Mouse (Mus musculus): ENCODE results near the gene Zc3hav1.

Zc3hav1 gene

DNA sequence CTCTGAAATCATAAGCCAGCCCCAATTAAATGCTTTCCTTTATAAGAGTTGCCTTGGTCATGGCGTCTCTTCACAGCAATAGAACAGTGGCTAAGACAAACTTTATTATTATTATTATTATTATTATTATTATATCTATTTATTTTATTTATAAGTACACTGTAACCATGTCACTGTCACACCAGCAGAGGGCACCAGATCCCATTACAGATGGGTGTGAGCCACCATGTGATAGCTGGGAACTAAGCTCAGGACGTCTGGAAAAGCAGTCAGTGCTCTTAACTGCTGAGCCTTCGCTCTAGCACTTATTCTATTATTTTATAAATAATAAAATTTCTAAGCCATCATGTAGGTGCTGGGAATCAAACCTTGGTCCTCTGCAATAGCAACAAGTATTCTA, 60.7 kb downstream of the Zc3hav1 start:
- peak; percentile 34 for DNase-seq (ENCODE audit: low read depth)

DNA sequence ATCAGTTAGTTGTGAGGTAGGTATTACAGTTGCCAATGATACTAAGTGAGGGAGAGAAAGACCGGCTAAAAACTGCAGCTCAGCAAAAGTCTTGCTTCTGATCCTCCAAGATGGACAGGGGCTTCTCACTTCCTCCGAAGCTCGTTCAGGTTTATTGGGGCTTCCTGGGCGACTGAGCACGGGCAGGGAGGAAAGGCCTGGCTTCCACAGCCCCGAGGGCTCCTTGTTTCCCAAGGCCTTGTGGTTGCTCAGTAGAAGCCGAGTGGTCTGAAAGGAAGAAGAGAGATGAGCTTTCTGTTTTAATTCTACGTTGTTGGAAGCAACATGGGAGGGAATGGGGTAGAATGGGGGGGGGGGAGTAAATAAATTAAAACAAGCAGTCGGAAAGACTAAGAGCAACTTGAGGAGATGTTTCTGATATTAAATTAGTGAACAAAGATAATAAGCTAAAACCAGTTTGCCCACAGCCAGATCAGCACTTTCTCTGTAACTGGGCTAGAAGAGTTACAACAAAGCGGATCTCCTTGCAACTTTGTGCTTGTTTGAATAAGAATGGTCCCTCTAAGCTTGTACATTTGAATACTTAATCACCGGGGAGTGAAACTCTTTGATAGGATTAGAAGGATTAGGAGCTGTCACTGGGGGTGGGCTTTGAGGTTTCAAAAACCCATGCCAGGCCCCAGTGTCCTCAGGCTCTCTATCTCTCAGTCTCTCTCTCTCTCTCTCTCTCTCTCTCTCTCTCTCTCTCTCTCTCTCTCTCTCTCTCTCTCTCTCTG, 61.3 kb downstream of the Zc3hav1 start:
- no peak for DNase-seq (ENCODE audit: low read depth)

DNA sequence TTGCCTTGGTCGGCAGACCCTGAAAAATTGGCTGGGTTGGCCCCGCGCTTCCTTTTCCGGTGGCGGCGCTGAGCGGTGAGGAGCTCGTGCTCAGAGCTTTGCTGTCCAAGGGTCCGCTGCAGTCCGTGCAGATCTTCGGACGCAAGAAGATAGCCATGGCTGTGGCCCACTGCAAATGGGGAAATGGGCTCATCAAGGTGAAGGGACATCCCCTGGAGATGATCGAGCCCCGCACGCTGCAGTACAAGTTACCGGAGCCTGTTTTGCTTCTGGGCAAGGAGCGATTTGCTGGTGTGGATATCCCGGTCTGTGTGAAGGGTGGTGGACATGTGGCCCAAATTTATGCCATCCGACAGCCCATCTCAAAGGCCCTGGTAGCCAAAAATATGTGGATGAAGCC, 70.0 kb downstream of the Zc3hav1 start:
- DNase-seq (ENCODE audit: low read depth), result no peak

DNA sequence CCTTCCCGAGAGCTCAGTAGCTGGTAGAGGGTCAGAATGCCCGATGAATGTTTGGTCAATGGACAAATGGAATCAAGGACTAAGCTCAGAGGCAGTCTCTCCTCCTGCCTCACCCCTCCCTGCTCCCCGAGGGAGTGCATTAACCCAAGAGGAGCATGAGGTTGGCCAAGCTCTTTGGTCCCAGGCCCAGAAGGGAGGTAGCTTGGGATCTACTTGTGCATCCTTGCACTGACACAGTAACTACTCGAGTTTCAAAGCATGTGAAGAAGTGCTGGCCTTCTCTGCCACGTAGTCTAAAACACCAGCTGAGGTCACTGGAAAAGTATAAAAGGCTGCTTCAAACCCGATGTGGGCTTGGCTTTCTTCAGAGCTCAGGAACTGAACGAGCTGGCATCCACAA, 89.9 kb downstream of the Zc3hav1 start:
- peak; percentile 68 for DNase-seq (ENCODE audit: low read depth)

DNA sequence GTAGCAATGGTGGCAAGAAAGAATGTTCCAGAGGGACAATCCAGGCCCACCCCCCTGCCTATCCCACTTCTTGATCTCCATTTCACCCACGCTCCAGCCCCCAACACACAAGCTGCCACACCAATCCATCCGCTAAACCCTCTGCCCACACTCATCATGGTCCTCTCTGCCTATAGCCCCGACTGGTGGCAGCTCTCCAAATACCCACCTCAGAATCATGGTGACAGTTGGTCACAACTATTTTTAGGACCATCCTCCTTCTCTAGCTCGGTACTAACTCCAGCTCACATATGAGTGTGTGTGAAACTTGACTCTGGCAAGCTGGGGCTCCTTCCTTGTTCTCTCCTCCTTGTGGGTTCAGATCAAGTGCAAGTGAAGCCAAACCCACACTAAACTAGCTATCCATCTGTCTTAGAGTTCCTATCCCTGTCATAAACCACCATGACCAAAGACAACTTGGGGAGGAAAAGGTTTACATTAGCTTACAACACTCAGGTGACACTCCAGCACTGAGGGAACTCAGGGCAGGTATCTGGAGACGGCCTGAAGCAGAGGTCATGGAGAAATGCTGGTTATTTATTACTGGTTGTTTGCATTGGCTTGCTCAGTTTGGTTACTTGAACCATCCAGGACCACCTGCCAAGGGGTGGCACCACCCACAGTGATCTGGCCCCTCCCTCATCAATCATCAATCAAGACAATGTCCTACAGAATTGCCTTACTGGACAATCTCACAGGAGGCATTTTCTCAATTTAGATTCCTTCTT, 90.8 kb downstream of the Zc3hav1 start:
- DNase-seq (ENCODE audit: low read depth), result no peak

DNA sequence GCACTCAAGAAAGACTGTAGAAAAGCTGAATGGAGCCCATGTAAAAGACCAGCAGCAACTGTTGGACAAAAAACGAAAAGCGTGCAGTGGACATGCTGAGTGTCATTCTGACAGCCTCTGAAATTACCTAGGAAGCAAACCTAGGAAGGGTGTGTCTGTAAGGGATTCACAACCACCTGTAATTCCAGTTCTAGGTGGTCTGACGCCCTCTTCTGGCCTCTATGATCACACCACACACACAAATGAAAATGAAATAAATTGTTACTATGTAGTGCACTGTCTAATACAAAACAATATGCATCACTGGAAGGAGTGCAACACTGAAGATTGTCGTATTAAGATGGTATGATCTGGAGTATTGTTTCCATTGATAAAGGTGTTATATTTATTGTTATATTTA, 92.5 kb downstream of the Zc3hav1 start:
- DNase-seq (ENCODE audit: low read depth), result no peak

DNA sequence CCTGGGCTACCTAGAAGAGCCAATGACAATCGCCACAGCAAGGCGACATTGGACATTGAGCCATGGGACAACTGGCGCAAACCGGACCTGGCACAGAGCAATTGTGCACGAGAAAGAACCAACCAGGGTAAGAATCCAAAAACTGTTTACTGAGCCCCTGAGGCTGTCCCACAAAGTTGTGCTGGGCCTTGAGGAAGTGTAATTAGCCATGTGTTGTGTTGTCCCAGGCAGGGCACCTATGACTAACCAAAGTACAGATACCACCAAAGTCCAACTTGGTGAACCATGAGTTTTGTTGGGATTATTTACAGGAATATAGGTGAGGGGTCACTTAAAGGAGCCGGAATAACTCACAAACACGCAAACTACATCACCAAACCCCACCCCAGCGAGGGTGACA, 96.9 kb downstream of the Zc3hav1 start:
- no peak for DNase-seq (ENCODE audit: low read depth)

DNA sequence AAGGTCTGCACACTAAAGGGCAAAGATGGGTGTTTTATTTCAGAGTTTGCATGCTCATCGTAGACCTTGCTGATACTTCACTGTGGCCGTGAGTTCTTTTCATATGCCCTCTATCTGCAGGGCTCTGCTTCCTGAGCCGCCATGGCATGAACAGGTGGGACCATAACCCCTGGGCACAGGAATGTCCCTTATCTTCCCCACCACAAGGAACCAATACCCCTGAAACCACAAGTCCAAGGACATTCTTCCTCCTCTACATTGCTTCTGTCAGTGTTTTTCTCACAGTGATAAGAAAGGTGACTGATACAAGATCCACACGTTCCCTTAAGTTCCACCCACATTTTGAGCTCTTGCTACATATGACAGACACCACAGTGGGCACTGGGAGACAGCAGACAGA, 97.6 kb downstream of the Zc3hav1 start:
- no peak for DNase-seq (ENCODE audit: low read depth)

DNA sequence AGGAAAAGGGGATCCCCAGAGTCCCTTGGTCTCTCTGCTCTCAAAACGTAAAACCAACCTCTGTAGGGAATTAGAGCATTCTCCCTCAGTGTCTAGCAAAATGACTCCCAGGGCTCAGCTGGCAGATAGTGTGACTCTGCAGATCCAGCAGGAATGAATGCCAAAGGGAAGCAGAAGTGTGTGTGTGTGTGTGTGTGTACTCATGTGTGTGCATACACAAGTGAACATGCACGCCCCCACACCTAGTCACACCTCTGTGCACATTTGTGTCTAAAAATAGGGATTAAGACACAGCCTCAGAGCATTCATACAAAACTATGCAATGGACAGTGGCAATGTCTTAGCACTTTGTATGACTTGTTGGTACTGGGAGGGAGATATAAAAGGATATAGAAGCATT, 98.6 kb downstream of the Zc3hav1 start:
- no peak for DNase-seq (ENCODE audit: low read depth)

Data from NIH3T3 (cell line).